Mouse (Mus musculus) stomach, embryonic 16.5 days (tissue): ENCODE measurements at regions not wholly inside any gene's neighbourhood (a gene's known extent, or its start where the extent isn't known, plus 50 kb on each side); places are given as distances from the start of the nearest gene placed in this dataset.
"Not testable (repeated sequence)": the region's sequence is repeated elsewhere in the genome, so short reads cannot be mapped to it uniquely, and the experiment has no call there.

Experiments
- ATAC-seq: fragments of 200-750 bp; cut with Nextera tagmentation; 2 replicates; pipeline ENCODE4 v1.8.0; 2017; ENCODE audit warnings: moderate number of reproducible peaks, moderate TSS enrichment; ENCODE audit not compliant: insufficient read depth, low FRiP score
- H3K27ac ChIP-seq: fragments of 300-500 bp; sonication (generic); 2 replicates; pipeline ENCODE4 v1.5.1; 2014; ENCODE audit warnings: low read length
- H3K27me3 ChIP-seq: fragments of 300-500 bp; sonication (generic); 2 replicates; pipeline ENCODE4 v1.6.1; 2014; ENCODE audit warnings: low read length, control low read depth, mixed read lengths; ENCODE audit not compliant: control insufficient read depth, insufficient read depth
- H3K36me3 ChIP-seq: fragments of 300-500 bp; sonication (generic); 2 replicates; pipeline ENCODE4 v1.6.1; 2014; ENCODE audit warnings: low read length; ENCODE audit not compliant: control insufficient read depth, insufficient read depth
- H3K4me1 ChIP-seq: fragments of 300-500 bp; sonication (generic); 2 replicates; pipeline ENCODE4 v1.6.1; 2014; ENCODE audit warnings: low read length, control low read depth, mixed read lengths; ENCODE audit not compliant: control insufficient read depth, insufficient read depth
- H3K4me2 ChIP-seq: fragments of 300-500 bp; sonication (generic); 2 replicates; pipeline ENCODE4 v1.6.1; 2014; ENCODE audit warnings: low read depth, low read length, mixed read lengths
- H3K4me3 ChIP-seq: fragments of 300-500 bp; sonication (generic); replicated peaks from 2 replicates; pipeline ENCODE4 v1.5.1; 2014; ENCODE audit warnings: mild to moderate bottlenecking, low read length
- H3K9ac ChIP-seq: fragments of 300-500 bp; sonication (generic); 2 replicates; pipeline ENCODE4 v1.6.1; 2014; ENCODE audit warnings: low read length
- H3K9me3 ChIP-seq: fragments of 300-500 bp; sonication (generic); replicated peaks from 2 replicates; pipeline ENCODE4 v1.6.1; 2016; ENCODE audit warnings: low read length, control low read depth; ENCODE audit not compliant: control insufficient read depth
- WGBS: fragments of 180-500 bp; shearing (Covaris S2); extraction: QIAGEN DNeasy Blood & Tissue Kit; methylation state at CpG from one replicate; pipeline ENCODE4 v1.1.7; 2014; 5-methylcytosine and 5-hydroxymethylcytosine counted together

DNA sequence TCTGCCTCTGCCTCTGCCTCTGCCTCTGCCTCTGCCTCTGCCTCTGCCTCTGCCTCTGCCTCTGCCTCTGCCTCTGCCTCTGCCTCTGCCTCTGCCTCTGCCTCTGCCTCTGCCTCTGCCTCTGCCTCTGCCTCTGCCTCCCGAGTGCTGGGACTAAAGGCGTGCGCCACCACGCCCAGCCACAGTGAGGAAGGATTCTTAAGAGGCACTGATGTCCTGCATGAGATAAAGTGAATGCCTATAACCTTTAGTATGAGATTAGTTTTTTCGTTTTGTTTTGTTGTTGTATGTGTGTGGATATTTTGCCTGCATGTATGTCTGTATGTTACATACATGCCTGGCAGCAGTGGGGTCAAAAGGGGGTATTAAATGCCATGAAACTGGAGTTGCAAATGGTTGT lies 63.2 kb downstream of the Hlx start:
- H3K9me3 ChIP-seq, H3K4me2 ChIP-seq, H3K4me3 ChIP-seq, H3K36me3 ChIP-seq, H3K9ac ChIP-seq, H3K27ac ChIP-seq, H3K27me3 ChIP-seq, H3K4me1 ChIP-seq, ATAC-seq: not testable (repeated sequence)
- 84% methylated on average over 5 of the region's 5 CpGs for WGBS

GRCm38 (mm10) chr1:184668428-184668827 lies 64.0 kb downstream of the Hlx start:
- H3K27ac ChIP-seq, result no peak overlapping the region
- no peak overlapping the region for H3K4me2 ChIP-seq
- H3K27me3 ChIP-seq, result no peaks in the 10 kb centered on the region
- 76% methylated on average over 1 of the region's 1 CpGs for WGBS
- H3K4me1 ChIP-seq, result no peaks in the 10 kb centered on the region; the same call in 1 of the 2 replicates
- no peak overlapping the region for H3K9ac ChIP-seq
- H3K9me3 ChIP-seq, result no peaks in the 10 kb centered on the region
- H3K36me3 ChIP-seq, result no peaks in the 10 kb centered on the region
- H3K4me3 ChIP-seq, result no peak overlapping the region
- no peak for ATAC-seq

GRCm38 (mm10) chr1:184668022-184668421 lies 64.4 kb downstream of the Hlx start:
- H3K9me3 ChIP-seq, result no peaks in the 10 kb centered on the region
- H3K27ac ChIP-seq, result no peak overlapping the region
- no peaks in the 10 kb centered on the region for H3K36me3 ChIP-seq
- ATAC-seq, result no peak
- 81% methylated on average over 2 of the region's 2 CpGs for WGBS
- no peaks in the 10 kb centered on the region for H3K27me3 ChIP-seq
- no peak overlapping the region for H3K4me2 ChIP-seq
- no peak overlapping the region for H3K9ac ChIP-seq
- H3K4me3 ChIP-seq, result no peak overlapping the region
- H3K4me1 ChIP-seq, result no peaks in the 10 kb centered on the region; the same call in 1 of the 2 replicates

- Histone ChIP-seq H3K27ac (no peak overlapping the region), H3K36me3 (no peaks in the 10 kb centered on the region), H3K27me3 (no peaks in the 10 kb centered on the region), H3K4me2 (no peak overlapping the region), H3K4me3 (no peak overlapping the region), H3K4me1 (no peaks in the 10 kb centered on the region; the same call in 1 of the 2 replicates), H3K9me3 (no peaks in the 10 kb centered on the region), H3K9ac (no peak overlapping the region)
- WGBS, result 80% methylated on average over 12 of the region's 12 CpGs
- no peak for ATAC-seq
These were observed 67.2 kb downstream of the Hlx start for GRCm38 (mm10) chr1:184665243-184665642.

DNA sequence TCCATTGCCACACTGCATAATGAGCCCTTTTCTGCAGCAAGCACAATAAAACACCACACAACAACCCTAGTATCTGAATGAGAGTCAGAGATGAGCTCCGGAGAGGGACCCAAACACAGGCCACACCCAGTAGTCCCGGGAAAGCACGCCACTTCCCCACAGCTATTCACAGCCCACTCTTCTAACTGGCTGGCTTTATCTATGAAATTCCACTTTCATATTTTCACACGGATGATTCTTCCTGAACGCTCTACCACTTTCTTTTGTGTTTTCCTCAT lies 68.4 kb downstream of the Hlx start:
- Histone ChIP-seq H3K9me3 (no peaks in the 10 kb centered on the region), H3K36me3 (no peaks in the 10 kb centered on the region), H3K27ac (no peak overlapping the region), H3K9ac (no peak overlapping the region), H3K27me3 (no peaks in the 10 kb centered on the region), H3K4me1 (no peaks in the 10 kb centered on the region; the same call in 1 of the 2 replicates), H3K4me3 (no peak overlapping the region), H3K4me2 (peak overlapping the region; percentile 35)
- WGBS, result 37% methylated on average over 5 of the region's 5 CpGs
- no peak for ATAC-seq

- Histone ChIP-seq H3K4me2 (peak overlapping the region; percentile 35), H3K4me3 (no peak overlapping the region), H3K27ac (no peak overlapping the region), H3K9ac (no peak overlapping the region), H3K36me3 (no peaks in the 10 kb centered on the region), H3K27me3 (no peaks in the 10 kb centered on the region), H3K9me3 (no peaks in the 10 kb centered on the region), H3K4me1 (no peaks in the 10 kb centered on the region; the same call in 1 of the 2 replicates)
- 35% methylated on average over 14 of the region's 14 CpGs for WGBS
- peak; percentile 58; the same call in 1 of the 2 replicates for ATAC-seq
These were observed 68.9 kb downstream of the Hlx start for GRCm38 (mm10) chr1:184663300-184664097.

DNA sequence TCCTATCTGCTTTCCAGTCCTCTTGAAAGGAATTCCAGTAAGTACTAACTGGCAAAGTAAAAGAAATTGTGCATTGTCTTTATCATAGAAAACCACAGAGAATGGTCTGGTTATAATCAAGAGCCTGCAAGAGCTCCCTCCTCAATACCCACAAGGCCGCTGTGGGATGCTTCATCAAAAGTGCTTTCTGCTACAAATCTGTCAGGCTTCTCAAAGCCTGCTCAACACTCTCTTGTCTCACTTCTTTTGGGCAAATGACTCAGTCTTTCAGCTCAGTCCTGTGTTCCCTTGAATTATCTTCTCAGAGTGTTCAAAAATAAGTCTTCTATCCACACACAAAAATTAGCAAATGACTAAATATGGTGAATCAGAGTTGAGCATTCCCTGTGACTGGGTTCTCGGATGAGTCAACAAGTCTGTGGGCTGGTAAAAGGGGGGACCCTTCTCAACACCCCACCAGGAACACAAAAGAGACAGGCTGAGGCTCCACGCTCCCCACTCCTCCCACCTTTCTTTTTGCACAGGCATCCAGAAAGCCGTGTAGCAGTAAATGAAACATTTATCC lies 81.8 kb downstream of the Hlx start:
- Histone ChIP-seq H3K4me2 (no peak overlapping the region), H3K9ac (no peak overlapping the region), H3K36me3 (no peaks in the 10 kb centered on the region), H3K27ac (no peak overlapping the region), H3K27me3 (no peaks in the 10 kb centered on the region), H3K4me3 (no peak overlapping the region), H3K4me1 (no peaks in the 10 kb centered on the region), H3K9me3 (peaks cover 8% of the 10 kb centered on the region; the same call in 1 of the 2 replicates)
- 77% methylated on average over 4 of the region's 4 CpGs for WGBS
- no peak for ATAC-seq

DNA sequence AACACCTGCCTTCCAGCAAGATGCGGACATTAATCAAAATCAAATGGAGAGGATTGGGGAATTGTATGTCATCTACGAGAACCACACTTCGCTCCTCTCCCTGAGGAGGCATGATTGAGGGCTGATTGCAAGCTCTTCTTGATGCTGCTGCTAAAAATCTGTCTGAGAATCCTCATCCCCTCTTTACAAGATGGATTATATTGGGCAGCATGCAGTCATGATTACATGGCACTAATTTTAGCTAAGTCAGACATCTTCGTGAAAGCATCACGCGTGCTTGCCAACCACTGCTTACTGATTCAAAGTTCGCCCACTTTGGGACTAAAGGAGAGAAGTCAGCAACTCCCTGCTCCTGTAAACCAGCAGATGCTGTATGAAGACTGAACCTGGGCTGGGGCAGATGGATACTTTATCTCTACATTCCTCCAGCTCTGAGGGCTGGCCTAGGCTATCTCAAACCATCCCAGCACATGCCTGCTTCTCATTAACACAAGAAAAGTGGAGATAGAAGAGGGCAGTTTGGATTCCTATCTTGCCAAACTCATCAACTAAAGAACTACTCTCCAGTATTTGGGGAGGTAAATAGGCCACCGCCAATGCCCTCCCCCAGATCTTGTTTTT lies 84.4 kb downstream of the Hlx start:
- 91% methylated on average over 8 of the region's 8 CpGs for WGBS
- Histone ChIP-seq H3K9me3 (peaks cover 8% of the 10 kb centered on the region; the same call in 1 of the 2 replicates), H3K9ac (no peak overlapping the region), H3K4me3 (no peak overlapping the region), H3K4me1 (peaks cover 10% of the 10 kb centered on the region), H3K36me3 (no peaks in the 10 kb centered on the region), H3K4me2 (no peak overlapping the region), H3K27ac (no peak overlapping the region), H3K27me3 (no peaks in the 10 kb centered on the region)
- no peak for ATAC-seq
